Mouse (Mus musculus): ENCODE measurements at regions not wholly inside any gene's neighbourhood (a gene's known extent, or its start where the extent isn't known, plus 50 kb on each side); places are given as distances from the start of the nearest gene placed in this dataset.

DNA sequence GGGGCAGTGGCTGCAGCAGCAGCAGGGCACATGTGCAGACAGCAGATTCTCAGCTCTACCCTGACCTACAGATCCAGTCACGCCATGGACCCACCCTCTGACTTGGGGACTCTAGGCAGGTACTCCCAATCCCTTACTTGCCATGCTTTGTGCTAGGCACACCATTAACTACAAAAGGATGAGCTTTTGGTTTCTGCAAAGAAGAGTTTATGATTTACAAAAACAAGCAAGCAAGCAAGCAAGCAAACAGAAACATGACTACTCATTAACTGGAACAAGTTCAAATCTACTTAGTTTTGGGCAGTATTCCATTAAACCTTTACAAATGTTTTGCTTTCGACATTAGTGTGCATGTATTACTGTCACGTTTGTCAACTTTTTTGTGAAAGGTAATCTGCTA lies 309.0 kb upstream of the Nmur2 start:
- no peak overlapping the region for H3K27ac ChIP-seq (ENCODE audit: insufficient read depth, low read depth, low read length)
- WGBS: 84% methylated on average over 3 of the region's 3 CpGs
- H3K4me3 ChIP-seq (ENCODE audit: insufficient read depth, low read depth, low read length): no peak overlapping the region
- H3K4me1 ChIP-seq (ENCODE audit: control insufficient read depth, insufficient read depth, low read length): no peaks in the 10 kb centered on the region
- no peak for TF ChIP-seq POLR2A (IDR thresholded peaks at IDR 0.05; ENCODE audit: insufficient read depth, low read depth, low read length)
- no peak for TF ChIP-seq CTCF (IDR thresholded peaks at IDR 0.05; ENCODE audit: insufficient read depth, low read depth, low read length)

DNA sequence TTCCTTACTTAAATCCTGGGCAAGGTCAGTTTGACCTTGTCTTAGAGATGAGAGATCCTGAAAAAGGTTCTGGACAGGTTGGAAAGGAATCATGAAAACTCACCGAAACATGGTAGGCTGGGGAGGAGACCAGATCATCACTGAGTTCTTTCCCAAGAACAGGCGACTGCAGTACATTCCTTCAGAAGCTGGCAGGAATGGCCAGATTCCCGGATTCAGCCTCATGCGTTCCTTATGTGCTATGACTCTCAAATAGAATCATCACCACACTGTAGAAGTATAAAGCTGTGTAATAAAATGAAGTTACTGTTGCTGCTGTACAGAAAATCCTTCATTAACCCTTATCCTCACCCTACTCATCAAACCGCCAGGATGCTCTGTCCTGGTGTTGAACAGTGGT lies 307.6 kb upstream of the Nmur2 start:
- TF ChIP-seq CTCF (IDR thresholded peaks at IDR 0.05; ENCODE audit: insufficient read depth, low read depth, low read length): no peak
- TF ChIP-seq POLR2A (IDR thresholded peaks at IDR 0.05; ENCODE audit: insufficient read depth, low read depth, low read length): no peak
- no peaks in the 10 kb centered on the region for H3K4me1 ChIP-seq (ENCODE audit: control insufficient read depth, insufficient read depth, low read length)
- H3K4me3 ChIP-seq (ENCODE audit: insufficient read depth, low read depth, low read length): no peak overlapping the region
- 94% methylated on average over 5 of the region's 5 CpGs for WGBS
- H3K27ac ChIP-seq (ENCODE audit: insufficient read depth, low read depth, low read length): no peak overlapping the region

DNA sequence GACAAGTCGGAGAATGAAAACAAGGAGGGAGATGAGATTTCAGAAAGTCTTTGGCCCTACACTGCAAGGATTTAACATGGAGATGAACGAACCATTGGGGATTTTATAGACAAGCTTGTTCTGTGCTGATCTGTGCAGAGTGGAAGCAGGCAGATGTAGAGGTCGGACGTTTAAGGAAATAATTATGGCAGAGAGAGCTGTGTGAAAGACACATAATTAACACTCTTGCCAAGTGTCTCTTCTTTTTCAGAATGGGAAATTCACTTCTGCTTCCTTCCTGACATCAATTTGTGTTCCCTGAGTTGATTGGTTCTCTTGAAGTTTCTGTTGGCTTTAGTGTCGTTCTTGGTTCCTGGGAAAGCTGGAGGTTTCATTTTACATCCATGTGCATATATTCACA lies 302.3 kb upstream of the Nmur2 start:
- H3K4me3 ChIP-seq (ENCODE audit: insufficient read depth, low read depth, low read length): no peak overlapping the region
- peak overlapping the region; percentile 66; the same call in 1 of the 2 replicates for H3K27ac ChIP-seq (ENCODE audit: insufficient read depth, low read depth, low read length)
- WGBS: 43% methylated on average over 5 of the region's 5 CpGs
- H3K4me1 ChIP-seq (ENCODE audit: control insufficient read depth, insufficient read depth, low read length): no peaks in the 10 kb centered on the region
- TF ChIP-seq POLR2A (IDR thresholded peaks at IDR 0.05; ENCODE audit: insufficient read depth, low read depth, low read length): no peak
- TF ChIP-seq CTCF (IDR thresholded peaks at IDR 0.05; ENCODE audit: insufficient read depth, low read depth, low read length): no peak

DNA sequence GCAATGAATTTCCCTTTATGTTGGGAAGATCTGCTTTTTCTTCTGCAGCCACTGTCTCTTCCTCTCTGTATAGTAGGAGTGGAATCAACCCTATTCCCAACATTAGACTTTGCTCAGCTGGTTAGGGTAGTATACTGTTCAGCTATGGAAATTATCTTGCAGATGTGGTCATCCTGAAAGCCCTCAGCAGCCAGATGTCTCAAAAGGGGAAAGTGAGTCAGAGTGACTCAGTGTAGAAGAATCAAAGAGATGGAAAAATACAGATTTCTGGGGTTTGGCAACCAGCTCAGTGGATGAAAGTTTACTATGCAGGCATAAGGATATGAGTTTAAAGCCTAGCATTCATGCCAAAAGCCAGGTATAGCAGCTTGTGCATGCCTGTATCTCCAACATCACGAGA lies 300.9 kb upstream of the Nmur2 start:
- H3K4me1 ChIP-seq (ENCODE audit: control insufficient read depth, insufficient read depth, low read length): no peaks in the 10 kb centered on the region
- TF ChIP-seq CTCF (IDR thresholded peaks at IDR 0.05; ENCODE audit: insufficient read depth, low read depth, low read length): no peak
- TF ChIP-seq POLR2A (IDR thresholded peaks at IDR 0.05; ENCODE audit: insufficient read depth, low read depth, low read length): no peak
- H3K27ac ChIP-seq (ENCODE audit: insufficient read depth, low read depth, low read length): no peak overlapping the region
- WGBS: 90% methylated on average over 1 of the region's 1 CpGs
- no peak overlapping the region for H3K4me3 ChIP-seq (ENCODE audit: insufficient read depth, low read depth, low read length)

DNA sequence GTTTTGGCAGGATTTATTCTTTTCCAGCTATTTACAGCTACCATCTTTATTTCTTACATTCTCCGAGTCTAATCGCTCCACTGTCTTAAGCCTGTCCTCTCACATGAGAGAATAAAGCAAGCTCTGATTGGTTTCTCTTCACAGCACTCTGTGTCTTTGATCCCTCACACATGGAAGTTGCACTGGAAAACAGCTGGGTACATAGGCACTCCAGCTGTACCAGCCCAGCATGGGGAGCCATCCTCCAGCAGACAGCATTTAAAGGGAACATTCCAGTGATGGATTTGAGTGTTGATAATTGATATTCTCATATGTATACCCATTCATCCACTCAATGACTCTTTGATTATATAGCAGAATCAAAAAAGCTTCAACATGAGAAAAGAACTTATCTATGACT lies 300.2 kb upstream of the Nmur2 start:
- no peak overlapping the region for H3K27ac ChIP-seq (ENCODE audit: insufficient read depth, low read depth, low read length)
- TF ChIP-seq CTCF (IDR thresholded peaks at IDR 0.05; ENCODE audit: insufficient read depth, low read depth, low read length) (no peak), POLR2A (IDR thresholded peaks at IDR 0.05; ENCODE audit: insufficient read depth, low read depth, low read length) (no peak)
- 60% methylated on average over 2 of the region's 2 CpGs for WGBS

DNA sequence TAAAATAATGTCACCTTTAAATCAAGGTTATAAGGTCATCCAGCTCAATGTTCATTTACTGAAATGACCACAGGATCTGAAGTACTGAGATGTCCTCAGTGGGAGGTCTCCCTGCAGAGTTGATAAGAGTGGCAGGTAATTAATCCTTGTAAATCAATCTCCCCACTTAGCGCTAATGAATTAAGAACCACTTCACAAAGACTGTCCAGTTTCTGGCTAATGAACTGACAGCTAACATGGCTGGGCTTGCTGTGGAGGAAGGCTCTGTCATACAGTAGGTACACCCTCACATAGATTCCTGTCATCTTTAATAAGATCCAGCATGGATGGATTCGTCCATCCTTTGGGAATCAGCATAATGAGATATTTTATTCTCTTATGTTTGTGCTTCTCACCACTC lies 297.7 kb upstream of the Nmur2 start:
- Histone ChIP-seq H3K4me1 (ENCODE audit: control insufficient read depth, insufficient read depth, low read length) (no peaks in the 10 kb centered on the region), H3K27ac (ENCODE audit: insufficient read depth, low read depth, low read length) (no peak overlapping the region), H3K4me3 (ENCODE audit: insufficient read depth, low read depth, low read length) (no peak overlapping the region)
- 75% methylated on average over 2 of the region's 2 CpGs for WGBS
- TF ChIP-seq CTCF (IDR thresholded peaks at IDR 0.05; ENCODE audit: insufficient read depth, low read depth, low read length): no peak
- no peak for TF ChIP-seq POLR2A (IDR thresholded peaks at IDR 0.05; ENCODE audit: insufficient read depth, low read depth, low read length)

More for the DNA sequence above, 300.2 kb upstream of the Nmur2 start:
- no peaks in the 10 kb centered on the region for H3K4me1 ChIP-seq (ENCODE audit: control insufficient read depth, insufficient read depth, low read length)
- no peak overlapping the region for H3K4me3 ChIP-seq (ENCODE audit: insufficient read depth, low read depth, low read length)

DNA sequence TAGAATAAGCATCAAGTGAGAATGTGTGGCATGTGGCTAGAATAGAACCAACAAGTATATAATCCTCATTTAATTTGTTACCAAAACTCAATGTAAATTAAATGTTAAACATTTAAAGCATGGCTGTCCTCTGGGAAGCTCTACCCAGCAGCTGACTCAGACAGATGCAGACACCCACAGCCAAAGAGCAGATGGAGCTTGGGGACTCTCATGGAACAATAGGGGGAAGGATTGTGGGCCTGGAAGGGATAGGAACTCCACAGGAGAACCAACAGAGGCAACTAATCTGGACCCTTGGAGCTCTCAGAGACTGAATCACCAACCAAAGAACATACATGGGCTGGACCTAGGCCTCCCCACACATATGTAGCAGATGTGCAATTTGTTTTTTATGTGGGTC lies 295.1 kb upstream of the Nmur2 start:
- H3K27ac ChIP-seq (ENCODE audit: insufficient read depth, low read depth, low read length): no peak overlapping the region

DNA sequence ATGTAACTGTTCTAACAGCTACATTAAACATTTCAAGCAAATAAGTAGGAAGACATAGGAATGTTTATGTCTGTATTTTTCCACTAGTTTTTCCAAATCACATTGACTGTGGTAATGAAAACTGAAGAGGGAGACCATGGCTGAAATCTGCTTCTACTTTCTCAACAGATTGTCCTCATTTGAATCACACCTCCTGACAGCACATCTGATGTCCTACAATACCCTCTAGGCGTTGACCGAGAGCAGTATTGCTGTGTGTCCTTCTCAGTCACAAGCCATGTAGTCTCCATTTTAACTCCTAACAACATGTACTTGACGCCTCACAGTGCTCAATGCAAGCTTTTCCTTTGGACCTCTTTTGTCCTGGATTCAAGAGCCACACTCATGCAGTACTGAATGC lies 279.5 kb upstream of the Nmur2 start:
- Histone ChIP-seq H3K4me3 (ENCODE audit: insufficient read depth, low read depth, low read length) (no peak overlapping the region), H3K4me1 (ENCODE audit: control insufficient read depth, insufficient read depth, low read length) (no peaks in the 10 kb centered on the region), H3K27ac (ENCODE audit: insufficient read depth, low read depth, low read length) (no peak overlapping the region)
- TF ChIP-seq CTCF (IDR thresholded peaks at IDR 0.05; ENCODE audit: insufficient read depth, low read depth, low read length): no peak
- no peak for TF ChIP-seq POLR2A (IDR thresholded peaks at IDR 0.05; ENCODE audit: insufficient read depth, low read depth, low read length)
- 95% methylated on average over 3 of the region's 3 CpGs for whole genome bisulfite sequencing

More for the DNA sequence above, 295.1 kb upstream of the Nmur2 start:
- no peak for TF ChIP-seq POLR2A (IDR thresholded peaks at IDR 0.05; ENCODE audit: insufficient read depth, low read depth, low read length)
- no peak for TF ChIP-seq CTCF (IDR thresholded peaks at IDR 0.05; ENCODE audit: insufficient read depth, low read depth, low read length)
- Histone ChIP-seq H3K4me1 (ENCODE audit: control insufficient read depth, insufficient read depth, low read length) (no peaks in the 10 kb centered on the region), H3K4me3 (ENCODE audit: insufficient read depth, low read depth, low read length) (no peak overlapping the region)

DNA sequence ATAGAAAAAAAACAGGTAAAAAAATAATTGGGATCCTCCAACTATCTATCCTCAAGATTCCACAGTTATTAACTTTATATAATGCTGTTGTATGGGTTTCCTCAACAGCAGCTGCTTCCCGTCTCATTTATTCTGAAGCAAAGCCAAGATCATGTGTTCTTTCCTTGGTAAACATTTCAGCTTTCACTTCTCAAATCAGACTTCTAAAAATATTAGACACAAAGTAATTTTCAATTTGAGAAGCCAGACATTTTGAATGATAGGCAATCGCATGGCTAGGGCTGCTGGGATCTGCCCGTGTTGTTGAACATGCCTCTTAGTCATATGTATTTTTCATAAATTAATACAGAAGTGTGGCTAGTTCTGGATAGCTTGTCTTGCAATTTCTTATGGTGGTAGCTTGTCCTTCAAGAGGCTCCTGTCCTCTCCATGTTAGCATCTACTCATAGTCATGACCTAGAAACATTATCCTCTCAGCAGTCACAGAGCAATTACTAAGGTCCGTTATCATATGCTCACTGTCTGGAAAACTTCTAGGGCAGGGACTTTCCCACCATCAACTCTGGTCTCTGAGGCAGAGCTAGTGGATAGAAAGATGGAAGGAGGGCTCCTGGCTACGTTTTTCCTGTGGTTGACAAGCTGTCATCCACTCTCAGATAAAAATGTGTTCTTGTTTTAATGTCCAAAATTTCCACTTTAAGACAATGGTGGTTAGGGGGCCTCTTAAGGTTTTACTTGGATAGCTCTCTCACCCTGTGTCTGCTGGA lies 274.6 kb upstream of the Nmur2 start:
- no peak overlapping the region for H3K27ac ChIP-seq (ENCODE audit: insufficient read depth, low read depth, low read length)
- TF ChIP-seq CTCF (IDR thresholded peaks at IDR 0.05; ENCODE audit: insufficient read depth, low read depth, low read length): no peak
- TF ChIP-seq POLR2A (IDR thresholded peaks at IDR 0.05; ENCODE audit: insufficient read depth, low read depth, low read length): no peak

More for the DNA sequence above, 274.6 kb upstream of the Nmur2 start:
- 87% methylated on average over 5 of the region's 5 CpGs for WGBS
- Histone ChIP-seq H3K4me3 (ENCODE audit: insufficient read depth, low read depth, low read length) (no peak overlapping the region), H3K4me1 (ENCODE audit: control insufficient read depth, insufficient read depth, low read length) (no peaks in the 10 kb centered on the region)

Data from olfactory bulb, adult 2 months (tissue).